Mouse (Mus musculus): ENCODE results near the gene Pink1. TPM values are rescaled to one million over a fixed set of nuclear protein-coding genes. Genes with fewer than 3 reads are reported as not detected.

Gene Pink1
- 96.7 and 103 TPM in 2 replicates for polyA plus RNA-seq (2012)

DNA sequence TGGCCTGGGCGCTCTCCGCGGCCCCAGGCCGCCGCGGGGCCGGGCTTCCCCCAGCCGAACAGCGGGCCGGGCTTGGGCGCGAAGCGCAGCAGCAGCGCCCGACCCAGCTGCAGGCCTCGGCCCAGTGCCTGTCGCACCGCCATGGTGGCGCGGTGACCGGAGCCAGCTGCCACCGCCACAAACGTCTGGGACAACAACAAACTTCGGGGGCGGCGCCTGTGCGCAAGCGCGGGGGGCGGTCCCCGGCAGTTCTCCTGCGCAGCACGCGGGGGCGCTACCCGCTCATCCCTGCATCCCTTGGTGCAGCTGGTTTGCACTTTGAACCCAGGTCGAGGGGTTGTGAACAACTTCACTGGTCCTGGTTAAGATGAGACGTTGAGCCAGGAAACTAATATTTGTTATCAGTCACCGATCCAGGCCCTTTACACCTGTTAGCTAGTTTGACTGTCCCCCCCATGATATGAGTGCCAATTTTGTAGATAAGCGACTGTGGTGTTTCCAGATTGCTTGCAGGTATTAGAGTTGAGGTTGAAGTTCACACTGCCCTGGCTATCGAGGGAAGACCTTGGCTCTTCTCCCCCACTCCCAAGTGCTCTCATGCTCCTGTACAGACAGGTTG is at the start of gene Pink1:
Gene Pink1, minus strand, starts transcription at position 231 of the 619 bp plus-strand sequence.

DNA sequence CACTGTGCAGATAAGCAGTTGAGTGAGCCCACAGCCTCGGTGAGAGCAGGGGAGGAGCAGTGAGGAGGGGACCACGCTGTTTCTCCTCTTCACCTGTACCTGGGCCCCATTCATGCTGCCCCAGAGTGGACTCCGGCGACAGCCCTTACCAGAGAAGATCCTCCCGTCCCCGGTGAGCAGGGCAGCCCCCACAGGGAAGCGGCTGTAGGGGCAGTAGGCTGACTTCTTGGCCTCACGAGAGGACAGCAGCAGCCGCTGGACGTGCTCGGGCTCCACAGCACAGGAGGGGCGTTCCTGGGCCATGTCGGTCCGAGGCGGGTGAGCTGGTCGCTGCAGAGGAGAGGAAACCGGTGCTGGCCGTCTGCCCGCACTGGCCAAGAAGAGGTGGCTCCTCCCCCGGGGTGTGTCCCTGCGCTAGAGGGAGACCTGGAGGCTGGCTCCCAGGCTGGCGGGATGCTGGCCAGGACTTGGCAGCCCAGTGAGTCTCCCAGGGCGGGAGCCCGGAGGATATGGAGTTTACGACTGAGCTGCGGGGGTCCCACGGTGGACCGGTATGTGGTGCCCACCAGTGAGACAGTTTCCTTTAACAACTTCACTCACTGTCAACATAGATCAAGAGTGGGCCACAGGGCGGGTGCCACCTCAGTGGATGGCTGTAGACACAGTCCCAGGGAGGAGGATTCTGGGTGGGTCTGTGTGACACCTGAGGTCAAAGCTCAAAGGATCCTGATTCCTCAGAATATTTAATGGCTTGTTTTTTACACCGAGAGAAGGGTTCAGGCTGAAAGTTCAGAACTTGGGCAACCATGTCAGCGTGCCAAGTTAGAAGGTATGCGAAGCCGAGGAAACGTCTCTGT is 41.8 kb upstream of the Pink1 start, which contains the start of gene Cda:
Gene Cda, minus strand, starts transcription at position 352 of the 857 bp plus-strand sequence.

DNA sequence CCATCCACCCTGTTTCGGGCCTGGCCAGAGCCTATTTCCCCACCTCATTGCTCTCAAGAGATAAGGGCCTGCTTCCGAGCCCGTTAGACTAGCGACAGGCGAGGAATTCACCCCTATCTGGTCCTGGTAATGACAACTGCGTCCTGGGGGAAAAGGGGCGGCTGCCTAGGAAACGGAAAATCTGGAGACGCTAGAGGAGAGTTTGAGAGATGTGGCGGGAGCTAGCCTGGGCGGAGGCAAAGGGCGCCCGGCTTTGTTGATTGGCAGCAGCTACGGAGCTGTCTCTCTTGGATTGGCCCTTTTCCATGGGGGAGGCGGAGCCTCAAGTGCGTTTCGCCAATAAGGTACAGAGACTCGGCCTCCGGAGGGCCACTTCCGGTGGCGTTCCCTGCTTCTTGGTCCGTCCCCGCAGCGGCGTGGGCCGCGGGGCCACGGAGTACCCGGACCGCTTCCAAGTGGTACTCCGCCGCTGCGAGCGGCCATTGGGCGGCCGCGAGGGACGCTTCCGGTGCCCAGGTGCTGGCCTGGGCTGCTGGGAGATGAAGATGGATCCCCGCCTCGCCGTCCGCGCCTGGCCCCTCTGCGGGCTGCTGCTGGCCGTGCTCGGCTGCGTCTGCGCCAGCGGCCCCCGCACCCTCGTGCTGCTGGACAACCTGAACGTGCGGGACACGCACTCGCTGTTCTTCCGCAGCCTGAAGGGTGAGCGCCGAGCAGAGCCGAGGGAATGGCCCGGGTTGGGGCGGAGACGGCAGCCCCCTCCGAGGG is 21.6 kb downstream of the Pink1 start, which contains the start of gene Ddost:
Gene Ddost, plus strand, starts transcription at position 391 of the 765 bp plus-strand sequence.

Other genes starting within 250 kb of the Pink1 start
- 82.6 and 101 TPM in 2 replicates for gene Hp1bp3, start 110.0 kb downstream of the Pink1 start, polyA plus RNA-seq (2012)
- 58.2 and 65.0 TPM in 2 replicates for gene Sh2d5, start 75.9 kb downstream of the Pink1 start, polyA plus RNA-seq (2012)
- gene Kif17, start 75.9 kb downstream of the Pink1 start, polyA plus RNA-seq (2012): 10.1 and 15.7 TPM in 2 replicates
- gene Ddost, start 21.6 kb downstream of the Pink1 start, polyA plus RNA-seq (2012): 223 and 304 TPM in 2 replicates
- gene Cda, start 41.7 kb upstream of the Pink1 start, polyA plus RNA-seq (2012): 0.13 TPM in 1 of 2 replicates, not detected in the other
- 0.05 and 0.06 TPM in 2 replicates for gene Fam43b, start 70.2 kb upstream of the Pink1 start, polyA plus RNA-seq (2012)
- 29.0 and 37.7 TPM in 2 replicates for gene Mul1, start 108.4 kb upstream of the Pink1 start, polyA plus RNA-seq (2012)
- gene Camk2n1, start 128.0 kb upstream of the Pink1 start, polyA plus RNA-seq (2012): 1.1 TPM in 2 replicates

Data from megakaryocyte-erythroid progenitor cell, adult 5 weeks (primary cell).